Mouse (Mus musculus) R1 (cell line): Measurements from ENCODE around the gene Uchl4.
A peak's percentile ranks its signal among the peaks of the same experiment; 100 is the strongest.

Experiments used
- DNase-seq: peaks from one replicate; pipeline ENCODE4 v3.0.0-alpha.2; 2018; ENCODE audit warnings: low read depth, low spot score

Gene Uchl4

DNA sequence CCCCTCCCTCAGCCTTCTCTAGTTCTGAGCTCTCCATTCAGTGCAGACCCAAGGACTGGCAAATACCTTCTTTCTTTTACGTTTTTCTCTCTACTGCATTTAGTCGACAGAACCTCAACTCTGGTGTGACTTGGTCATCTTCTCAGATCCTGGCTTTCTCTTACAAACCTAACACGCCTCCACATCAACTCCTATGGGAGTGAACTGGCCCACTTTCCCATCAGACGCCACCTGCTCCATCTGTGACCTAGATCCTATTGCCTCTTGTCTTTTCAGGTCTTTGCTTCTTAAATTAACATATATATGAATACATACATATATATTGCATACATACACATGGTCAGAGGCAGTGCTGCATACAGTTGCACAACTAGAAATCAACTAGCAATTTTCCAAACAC, 38.8 kb downstream of the Uchl4 start:
- DNase-seq, result no peak

DNA sequence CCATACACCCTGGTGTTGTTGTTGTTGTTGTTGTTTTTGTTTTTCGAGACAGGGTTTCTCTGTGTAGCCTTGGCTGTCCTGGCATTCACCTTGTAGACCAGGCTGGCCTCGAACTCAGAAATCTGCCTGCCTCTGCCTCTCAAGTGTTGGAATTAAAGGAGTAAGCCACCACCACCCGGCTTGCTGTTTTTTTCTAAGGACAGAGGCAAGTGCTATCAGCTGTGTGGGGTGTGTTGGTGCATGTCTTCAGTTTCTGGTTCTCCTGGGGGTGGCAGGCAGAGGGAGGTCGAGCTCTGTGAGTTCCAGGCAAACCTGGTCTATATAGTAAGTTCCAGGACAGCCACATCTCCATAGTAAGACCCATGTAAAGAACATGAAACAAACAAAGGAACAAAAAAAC, 39.3 kb downstream of the Uchl4 start:
- DNase-seq, result no peak

GRCm38 (mm10) chr9:64274919-64275318, 39.9 kb downstream of the Uchl4 start:
- peak; percentile 80 for DNase-seq

- DNase-seq, result peak; percentile 81
These were observed 42.7 kb downstream of the Uchl4 start for GRCm38 (mm10) chr9:64277706-64278105.

DNA sequence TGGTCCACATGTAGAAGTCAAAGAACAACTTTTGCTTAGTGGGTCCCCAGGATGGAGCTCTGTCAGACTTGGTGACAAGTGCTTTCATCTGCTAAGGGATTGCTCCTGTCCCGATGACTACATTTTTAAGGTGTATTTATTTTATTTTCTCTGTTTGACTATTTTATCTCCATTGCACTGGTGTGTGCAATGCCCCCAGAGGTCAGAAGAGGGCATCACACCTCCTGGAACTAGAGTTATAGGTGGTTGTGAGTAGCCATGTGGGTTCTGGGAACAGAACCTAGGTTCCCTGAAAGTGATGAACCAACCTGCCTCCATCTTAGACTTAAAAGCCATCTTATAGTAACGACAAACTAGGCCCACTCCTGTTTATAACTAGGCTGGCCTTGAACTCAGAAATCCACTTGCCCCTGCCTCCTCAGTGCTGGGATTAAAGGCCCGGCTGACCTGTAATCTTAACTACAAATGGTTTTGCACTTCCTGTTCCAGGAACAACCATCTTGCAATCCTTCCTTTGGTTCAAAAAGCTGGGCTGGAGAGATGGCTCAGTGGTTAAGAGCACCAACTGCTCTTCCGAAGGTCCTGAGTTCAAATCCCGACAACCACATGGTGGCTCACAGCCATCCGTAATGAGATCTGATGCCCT, 43.8 kb downstream of the Uchl4 start:
- peak; percentile 77 for DNase-seq

GRCm38 (mm10) chr9:64281105-64281780, 46.2 kb downstream of the Uchl4 start, which contains the start of gene Tipin:
TSS of gene Tipin (plus strand) at chr9:64281581.
- DNase-seq, result peak; percentile 96

GRCm38 (mm10) chr9:64281781-64282178, 46.8 kb downstream of the Uchl4 start:
- no peak for DNase-seq

- DNase-seq, result no peak
These were observed 47.5 kb downstream of the Uchl4 start for GRCm38 (mm10) chr9:64282404-64282987.
